Mouse (Mus musculus): ENCODE measurements at regions not wholly inside any gene's neighbourhood (a gene's known extent, or its start where the extent isn't known, plus 50 kb on each side); places are given as distances from the start of the nearest gene placed in this dataset.

- TF ChIP-seq CTCF (IDR thresholded peaks at IDR 0.05; ENCODE audit: extremely low read depth, insufficient read depth, insufficient read length, insufficient replicate concordance): no peak
- no peak for TF ChIP-seq POLR2A (IDR thresholded peaks at IDR 0.05; ENCODE audit: low read depth, low read length)
Measured at GRCm38 (mm10) chr10:21712828-21713227, 119.9 kb downstream of the 1700020N01Rik start.

All from spleen, adult 2 months (tissue).